Mouse (Mus musculus): ENCODE data around the gene Cntnap1. TPM values are rescaled to one million over a fixed set of nuclear protein-coding genes. Genes with fewer than 3 reads are reported as not detected.
A peak's percentile ranks its signal among the peaks of the same experiment; 100 is the strongest.

Cntnap1 gene
- polyA plus RNA-seq, 1 experiment from 2014 or later = 0.44 TPM

DNA sequence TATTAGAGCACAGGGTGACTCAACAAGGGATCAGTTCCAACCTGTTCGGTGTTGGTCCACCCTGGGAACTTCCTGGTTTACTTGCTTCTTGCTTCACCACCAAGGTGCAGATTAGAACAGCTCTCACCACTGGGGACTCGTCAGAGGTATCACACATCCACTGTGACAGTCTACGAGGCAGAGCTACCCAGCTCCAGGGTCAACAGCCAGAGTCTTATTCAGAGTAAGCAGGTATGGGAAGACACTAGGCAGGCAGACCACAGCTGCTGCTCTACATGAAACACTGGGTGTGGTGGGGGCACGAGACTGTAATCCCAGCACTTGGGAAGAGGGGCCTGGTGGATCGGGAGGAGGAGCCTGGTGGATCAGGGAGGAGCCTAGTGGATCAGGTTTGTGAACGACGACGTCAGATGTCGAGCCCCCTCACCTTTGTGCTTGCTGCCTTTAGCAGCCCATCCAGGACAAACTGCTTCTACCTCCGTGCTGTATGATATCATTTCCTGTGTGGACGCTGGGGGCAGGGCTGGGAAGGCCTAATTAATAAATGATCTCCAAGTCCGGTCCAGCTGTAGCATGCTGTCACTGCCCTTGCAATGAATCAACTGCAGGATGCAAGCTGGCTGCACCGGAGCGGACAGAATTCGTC, 31.7 kb upstream of the Cntnap1 start:
- peaks cover 19% of the 10 kb centered on the region; the same call in 1 of the 2 replicates for H3K27me3 ChIP-seq (ENCODE audit: insufficient read depth, poor library complexity, severe bottlenecking)
- H3K36me3 ChIP-seq = no peaks in the 10 kb centered on the region
- peaks cover 22% of the 10 kb centered on the region for H3K4me1 ChIP-seq
- DNase-seq (ENCODE audit: low spot score) = no peak
- WGBS = 27% methylated on average over 15 of the region's 15 CpGs
- H3K9me3 ChIP-seq = no peaks in the 10 kb centered on the region
- peak overlapping the region; percentile 32; the same call in 1 of the 2 replicates for H3K4me3 ChIP-seq
- H3K27ac ChIP-seq = peak overlapping the region; percentile 5; the same call in 1 of the 2 replicates

DNA sequence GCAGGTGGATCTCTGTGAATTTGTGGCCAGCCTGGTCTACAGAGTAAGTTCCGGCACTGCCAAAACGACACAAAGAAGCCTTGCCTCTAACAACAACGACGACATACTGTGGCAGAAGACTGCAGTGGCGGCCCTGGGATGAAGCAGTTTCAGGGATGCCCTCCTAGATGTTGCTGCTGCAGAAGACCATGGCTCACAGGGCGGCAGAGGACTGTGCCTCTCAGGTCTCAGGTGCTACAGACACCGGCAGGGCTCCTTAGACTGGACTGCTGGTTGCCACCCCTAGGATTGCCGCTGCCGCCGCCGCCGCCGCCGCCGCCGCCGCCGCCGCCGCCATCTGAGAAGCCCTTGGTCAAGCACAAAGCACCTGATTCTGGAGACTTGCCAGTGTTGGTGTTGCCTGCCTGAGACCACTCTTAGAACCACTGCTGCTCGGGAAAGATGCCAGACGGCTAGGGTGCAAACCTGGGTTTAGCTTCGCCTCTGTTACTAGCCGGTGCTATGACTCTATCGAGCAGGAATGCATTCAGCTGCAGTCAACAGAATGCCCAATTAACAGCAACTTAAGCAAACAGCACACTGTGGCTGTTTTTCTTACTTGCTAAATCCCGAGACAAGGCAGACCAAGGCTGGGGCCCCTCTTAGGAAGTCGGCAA, 30.0 kb upstream of the Cntnap1 start:
- Histone ChIP-seq H3K27me3 (ENCODE audit: insufficient read depth, poor library complexity, severe bottlenecking) (peaks cover 19% of the 10 kb centered on the region; the same call in 1 of the 2 replicates), H3K27ac (peak overlapping the region; percentile 71)
- peak; percentile 80 for DNase-seq (ENCODE audit: low spot score)

DNA sequence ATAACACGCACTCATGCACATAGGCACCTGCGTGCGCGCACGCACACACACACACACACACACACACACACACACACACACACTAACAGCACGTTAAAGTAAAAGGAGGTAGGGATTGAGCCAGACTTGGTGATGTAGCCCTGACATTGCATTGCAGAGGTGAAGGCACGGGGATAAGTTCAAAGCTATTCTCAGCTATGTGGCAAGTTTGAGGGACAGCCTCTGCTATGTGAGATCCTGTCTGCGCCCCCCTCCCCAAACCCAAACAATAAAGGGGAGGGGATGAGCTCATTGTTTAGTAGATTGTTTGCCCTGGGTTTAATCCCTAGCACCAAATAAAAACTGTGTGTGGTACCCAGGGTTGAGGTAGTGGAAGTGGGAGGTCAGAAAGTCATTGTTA, 29.2 kb upstream of the Cntnap1 start:
- Histone ChIP-seq H3K4me1 (peaks cover 27% of the 10 kb centered on the region), H3K36me3 (no peaks in the 10 kb centered on the region), H3K4me3 (no peak overlapping the region), H3K9me3 (no peaks in the 10 kb centered on the region), H3K27ac (no peak overlapping the region), H3K27me3 (ENCODE audit: insufficient read depth, poor library complexity, severe bottlenecking) (peaks cover 19% of the 10 kb centered on the region; the same call in 1 of the 2 replicates)
- 81% methylated on average over 8 of the region's 8 CpGs for WGBS
- DNase-seq (ENCODE audit: low spot score) = no peak

More for the DNA sequence above, 30.0 kb upstream of the Cntnap1 start:
- H3K9me3 ChIP-seq = no peaks in the 10 kb centered on the region
- H3K4me1 ChIP-seq = peaks cover 27% of the 10 kb centered on the region
- 35% methylated on average over 27 of the region's 27 CpGs for WGBS
- peak overlapping the region; percentile 59 for H3K4me3 ChIP-seq
- H3K36me3 ChIP-seq = no peaks in the 10 kb centered on the region

DNA sequence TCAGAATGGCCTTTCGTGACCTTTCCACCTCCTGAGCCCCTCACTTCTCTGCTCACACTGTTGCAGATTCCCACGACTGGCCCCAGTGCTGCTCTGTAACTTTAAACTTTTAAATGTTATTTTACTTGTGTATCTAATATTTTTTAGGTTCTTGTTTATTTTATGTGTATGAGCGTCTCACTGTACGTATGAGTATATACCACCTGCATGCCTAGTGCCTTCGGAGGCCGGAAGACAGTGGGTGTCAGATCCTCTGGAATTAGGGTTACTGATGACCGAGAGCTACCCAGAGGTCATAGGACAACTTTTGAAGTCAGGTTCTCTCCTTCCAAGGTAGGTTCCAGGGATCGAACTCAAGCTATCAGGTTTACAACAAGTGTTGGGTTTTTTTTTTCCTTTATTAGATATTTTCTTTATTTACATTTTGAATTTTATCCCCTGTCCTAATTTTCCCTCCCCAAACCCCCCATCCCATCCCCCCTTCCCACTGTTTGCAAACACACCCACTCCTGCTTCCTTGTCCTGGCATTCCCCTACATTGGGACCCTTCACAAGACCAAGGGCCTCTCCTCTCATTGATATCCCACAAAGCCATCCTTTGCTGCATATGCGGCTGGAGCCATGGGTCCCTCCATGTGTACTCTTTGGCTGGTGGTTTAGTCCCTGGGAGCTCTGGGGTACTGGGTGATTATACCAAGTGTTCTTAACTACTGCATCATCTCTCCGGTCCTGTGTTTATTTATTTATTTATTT, 27.9 kb upstream of the Cntnap1 start:
- no peaks in the 10 kb centered on the region for H3K9me3 ChIP-seq
- H3K36me3 ChIP-seq = no peaks in the 10 kb centered on the region
- DNase-seq (ENCODE audit: low spot score) = no peak
- H3K27ac ChIP-seq = no peak overlapping the region
- 83% methylated on average over 10 of the region's 10 CpGs for WGBS
- peaks cover 27% of the 10 kb centered on the region for H3K4me1 ChIP-seq
- peaks cover 19% of the 10 kb centered on the region; the same call in 1 of the 2 replicates for H3K27me3 ChIP-seq (ENCODE audit: insufficient read depth, poor library complexity, severe bottlenecking)
- H3K4me3 ChIP-seq = no peak overlapping the region

DNA sequence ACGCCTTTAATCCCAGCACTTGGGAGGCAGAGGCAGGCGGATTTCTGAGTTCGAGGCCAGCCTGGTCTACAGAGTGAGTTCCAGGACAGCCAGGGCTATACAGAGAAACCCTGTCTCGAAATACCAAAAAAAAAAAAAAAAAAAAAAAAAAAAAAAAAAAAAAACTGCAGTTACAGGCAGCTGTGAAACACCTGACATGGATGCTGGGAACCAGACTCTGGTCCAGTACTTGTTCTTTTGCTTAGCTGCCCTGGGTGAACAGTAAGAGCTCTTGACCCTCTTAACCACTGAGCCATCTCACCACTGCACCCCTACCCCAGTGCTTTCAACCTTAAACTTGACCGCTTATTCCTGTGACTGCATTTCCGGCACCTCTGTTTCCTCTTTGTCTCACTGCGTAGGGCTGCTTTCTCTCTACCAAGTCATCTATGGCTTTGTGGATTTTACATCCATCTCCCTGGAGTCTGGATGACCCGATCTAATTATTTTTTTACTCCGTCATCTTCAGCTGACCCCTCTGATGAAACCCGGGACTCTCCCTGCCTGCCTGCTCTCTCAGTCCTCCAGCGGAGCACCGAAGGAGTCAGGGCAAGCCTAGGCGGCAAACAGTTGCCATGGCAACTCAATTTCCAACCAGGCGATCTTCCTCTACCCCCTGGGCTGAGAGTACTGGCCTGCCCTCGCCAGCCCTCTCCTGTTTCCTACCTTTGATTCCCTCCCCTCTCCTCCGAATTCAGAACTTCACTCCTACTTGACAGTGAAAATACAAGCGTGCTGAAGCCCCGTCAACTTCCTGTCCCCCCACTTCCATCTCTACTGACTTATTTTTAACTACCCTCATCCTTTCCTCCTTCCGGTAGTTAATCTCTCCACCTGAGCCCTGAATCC, 26.7 kb upstream of the Cntnap1 start:
- 23% methylated on average over 19 of the region's 19 CpGs for WGBS
- H3K27ac ChIP-seq = peak overlapping the region; percentile 59; the same call in 1 of the 2 replicates

DNA sequence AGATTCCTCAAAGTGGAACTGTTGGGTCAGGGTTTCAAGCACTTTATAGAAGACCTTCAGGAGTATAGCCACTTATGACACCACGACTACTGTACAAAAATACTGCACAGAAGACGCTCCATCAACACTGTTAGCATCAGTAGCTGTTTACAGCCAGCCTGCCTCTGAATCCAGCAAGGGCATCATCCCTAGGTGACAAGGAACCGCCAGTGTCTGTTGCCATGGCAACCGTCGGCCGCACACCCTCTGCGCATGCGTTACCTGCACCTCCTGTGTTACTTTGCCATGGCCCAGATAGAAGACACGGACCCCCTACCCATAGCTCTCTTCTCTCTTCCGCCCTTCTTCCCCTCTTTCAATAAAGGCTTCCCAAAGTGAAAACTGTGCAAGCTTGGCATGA, 23.9 kb upstream of the Cntnap1 start:
- H3K9me3 ChIP-seq = no peaks in the 10 kb centered on the region
- no peak overlapping the region for H3K4me3 ChIP-seq
- H3K4me1 ChIP-seq = peaks cover 20% of the 10 kb centered on the region
- no peaks in the 10 kb centered on the region for H3K27me3 ChIP-seq (ENCODE audit: insufficient read depth, poor library complexity, severe bottlenecking)
- no peaks in the 10 kb centered on the region for H3K36me3 ChIP-seq
- no peak for DNase-seq (ENCODE audit: low spot score)
- no peak overlapping the region for H3K27ac ChIP-seq
- 35% methylated on average over 10 of the region's 10 CpGs for WGBS

More for the DNA sequence above, 26.7 kb upstream of the Cntnap1 start:
- Histone ChIP-seq H3K27me3 (ENCODE audit: insufficient read depth, poor library complexity, severe bottlenecking) (peaks cover 19% of the 10 kb centered on the region; the same call in 1 of the 2 replicates), H3K36me3 (no peaks in the 10 kb centered on the region), H3K4me3 (peak overlapping the region; percentile 50), H3K4me1 (peaks cover 24% of the 10 kb centered on the region), H3K9me3 (no peaks in the 10 kb centered on the region)
- DNase-seq (ENCODE audit: low spot score) = no peak

DNA sequence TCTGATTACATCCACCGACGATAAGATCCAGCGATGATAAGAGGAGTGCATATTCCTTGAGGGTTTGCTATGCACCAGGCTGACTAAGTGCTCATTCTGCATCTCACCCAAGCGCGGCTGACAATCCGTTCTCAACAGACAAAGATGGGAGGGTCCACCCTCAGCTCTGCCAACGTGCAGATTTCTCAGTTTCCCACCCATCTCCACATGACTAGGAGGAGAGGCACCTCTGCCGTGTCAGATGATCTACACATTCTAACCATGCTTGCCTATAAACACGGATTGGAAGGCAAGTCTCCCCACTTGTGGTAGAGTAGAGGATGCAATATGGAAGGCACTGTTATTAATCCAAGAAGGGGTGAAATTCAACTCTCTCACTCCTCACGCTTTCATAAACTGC, 21.6 kb upstream of the Cntnap1 start:
- WGBS = 70% methylated on average over 10 of the region's 10 CpGs
- no peak overlapping the region; the same call in 1 of the 2 replicates for H3K27ac ChIP-seq

DNA sequence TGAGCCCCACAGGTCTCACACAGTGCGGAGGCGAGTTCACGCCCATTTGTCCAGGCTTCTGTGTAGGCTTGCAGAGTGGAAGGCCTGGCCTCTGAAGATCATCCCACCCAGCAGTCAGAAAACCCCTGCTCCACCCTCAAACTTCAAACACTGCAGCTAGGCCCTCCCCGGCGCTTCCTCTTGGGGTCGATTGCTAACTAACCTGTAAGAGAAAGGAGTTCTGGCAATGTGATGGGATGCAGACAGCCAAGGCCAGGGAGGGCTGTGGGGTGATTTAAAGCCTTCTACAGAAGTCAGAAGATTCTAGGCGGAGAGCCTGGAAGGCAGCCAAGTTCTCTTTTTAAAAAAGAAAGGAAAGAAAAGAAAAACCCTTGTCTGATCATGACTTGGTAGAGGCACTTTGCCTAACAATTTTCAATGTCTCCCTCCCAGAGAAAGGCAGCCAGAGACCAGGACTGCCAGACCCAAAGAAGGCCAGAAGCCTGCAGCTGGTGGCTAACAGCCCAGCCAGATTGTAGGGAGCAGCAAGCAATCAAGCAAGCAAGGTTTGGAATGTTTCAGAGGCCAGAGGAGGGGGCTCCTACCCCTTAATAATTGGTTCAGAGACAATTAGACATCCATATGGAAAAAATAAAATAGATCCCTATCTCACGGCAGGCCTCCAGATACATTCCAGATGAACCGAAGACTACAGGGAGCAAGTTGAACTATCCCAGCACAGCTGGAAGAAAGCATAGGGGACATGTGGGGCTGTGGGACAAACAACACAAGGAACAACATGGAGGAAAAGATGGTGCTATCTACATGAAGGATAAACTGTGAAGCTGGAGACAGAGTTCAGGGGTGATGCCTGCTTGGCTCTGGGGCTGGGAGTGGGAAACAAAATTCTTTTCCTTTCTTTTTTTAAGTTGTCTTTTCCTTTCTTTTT, 20.9 kb upstream of the Cntnap1 start:
- Histone ChIP-seq H3K27me3 (ENCODE audit: insufficient read depth, poor library complexity, severe bottlenecking) (no peaks in the 10 kb centered on the region), H3K27ac (no peak overlapping the region; the same call in 1 of the 2 replicates), H3K4me3 (no peak overlapping the region), H3K4me1 (peaks cover 9% of the 10 kb centered on the region), H3K9me3 (no peaks in the 10 kb centered on the region), H3K36me3 (no peaks in the 10 kb centered on the region)
- no peak for DNase-seq (ENCODE audit: low spot score)
- 60% methylated on average over 9 of the region's 9 CpGs for WGBS

More for the DNA sequence above, 21.6 kb upstream of the Cntnap1 start:
- H3K4me3 ChIP-seq = no peak overlapping the region
- peaks cover 12% of the 10 kb centered on the region for H3K4me1 ChIP-seq
- DNase-seq (ENCODE audit: low spot score) = no peak
- H3K36me3 ChIP-seq = no peaks in the 10 kb centered on the region
- no peaks in the 10 kb centered on the region for H3K9me3 ChIP-seq
- H3K27me3 ChIP-seq (ENCODE audit: insufficient read depth, poor library complexity, severe bottlenecking) = no peaks in the 10 kb centered on the region

DNA sequence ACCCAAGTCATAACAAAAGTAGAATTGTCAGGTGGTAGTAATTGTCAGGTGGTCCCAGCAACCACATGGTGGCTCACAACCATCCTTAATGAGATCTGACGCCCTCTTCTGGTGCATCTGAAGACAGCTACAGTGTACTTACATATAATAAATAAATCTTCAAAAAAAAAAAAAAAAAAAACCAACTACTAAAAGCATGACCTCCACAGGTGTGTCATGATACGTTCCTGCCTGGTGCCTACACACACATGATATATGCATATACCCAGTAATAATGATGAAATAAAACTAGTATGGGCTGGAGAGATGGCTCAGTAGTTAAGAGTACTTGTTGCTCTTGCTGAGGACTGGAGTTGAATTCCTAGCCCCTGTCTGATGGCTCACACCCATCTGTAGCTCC, 19.3 kb upstream of the Cntnap1 start:
- H3K36me3 ChIP-seq = no peaks in the 10 kb centered on the region
- WGBS = 30% methylated on average over 2 of the region's 2 CpGs
- no peak overlapping the region for H3K4me3 ChIP-seq
- H3K27ac ChIP-seq = no peak overlapping the region
- no peak for DNase-seq (ENCODE audit: low spot score)
- no peaks in the 10 kb centered on the region for H3K9me3 ChIP-seq
- 0 out of 2 replicates have a peak, but pooled peaks cover 2% of the 10 kb centered on the region for H3K27me3 ChIP-seq (ENCODE audit: insufficient read depth, poor library complexity, severe bottlenecking)
- peaks cover 15% of the 10 kb centered on the region for H3K4me1 ChIP-seq

DNA sequence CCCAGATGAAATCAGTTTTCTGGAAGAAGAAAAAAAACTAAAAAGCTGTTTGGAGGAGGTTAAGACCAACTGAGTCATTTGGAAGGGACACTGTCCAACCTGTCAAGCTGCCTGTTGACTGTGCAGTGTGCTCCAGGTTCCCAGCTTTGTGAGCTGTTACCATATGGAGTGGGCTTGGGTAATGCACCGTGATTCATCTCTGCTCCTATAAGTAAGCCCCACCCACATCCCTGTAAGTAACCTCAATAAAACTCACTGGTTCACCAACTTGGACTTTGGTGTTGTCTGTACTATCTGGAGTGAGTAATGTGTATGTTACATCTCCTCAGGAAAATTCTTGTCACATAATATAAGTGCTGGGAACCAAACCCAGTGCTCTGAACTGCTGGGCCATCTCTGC, 17.5 kb upstream of the Cntnap1 start:
- 71% methylated on average over 1 of the region's 1 CpGs for WGBS
- H3K36me3 ChIP-seq = no peaks in the 10 kb centered on the region
- no peak for DNase-seq (ENCODE audit: low spot score)
- no peak overlapping the region for H3K4me3 ChIP-seq
- H3K27me3 ChIP-seq (ENCODE audit: insufficient read depth, poor library complexity, severe bottlenecking) = peaks cover 16% of the 10 kb centered on the region
- peaks cover 21% of the 10 kb centered on the region for H3K4me1 ChIP-seq
- H3K9me3 ChIP-seq = no peaks in the 10 kb centered on the region
- no peak overlapping the region for H3K27ac ChIP-seq

DNA sequence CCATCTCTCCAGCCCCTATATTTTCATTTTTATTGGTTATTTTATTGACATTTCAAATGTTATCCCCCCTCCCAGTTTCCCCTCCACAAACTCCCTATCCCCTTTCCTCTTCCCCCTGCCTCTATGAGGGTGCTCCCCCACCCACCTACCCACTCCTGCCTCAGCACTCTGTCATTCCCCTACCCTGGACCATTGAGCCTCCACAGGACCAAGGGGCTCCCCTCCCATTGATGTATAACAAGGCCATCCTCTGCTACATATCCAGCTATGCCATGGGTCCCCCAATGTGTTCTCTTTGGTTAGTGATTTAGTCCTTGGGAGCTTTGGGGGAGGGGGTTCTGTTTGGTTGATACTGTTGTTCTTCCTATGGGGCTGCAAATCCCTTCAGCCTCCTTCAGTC, 15.7 kb upstream of the Cntnap1 start:
- no peak for DNase-seq (ENCODE audit: low spot score)
- Histone ChIP-seq H3K4me1 (peaks cover 12% of the 10 kb centered on the region), H3K36me3 (no peaks in the 10 kb centered on the region), H3K27me3 (ENCODE audit: insufficient read depth, poor library complexity, severe bottlenecking) (peaks cover 18% of the 10 kb centered on the region), H3K27ac (no peak overlapping the region), H3K9me3 (no peaks in the 10 kb centered on the region), H3K4me3 (no peak overlapping the region)

Measured in heart, embryonic 10.5 days (tissue).